Mouse (Mus musculus) heart, postnatal 14 days (tissue): ENCODE measurements around the gene AF067063. TPM values are rescaled to one million over a fixed set of nuclear protein-coding genes. Genes with fewer than 3 reads are reported as not detected.
"Not testable (repeated sequence)": the region's sequence is repeated elsewhere in the genome, so short reads cannot be mapped to it uniquely, and the experiment has no call there.

ENCODE experiments used
- DNase-seq, 2 experiments: peaks; one replicate each; pipeline ENCODE4 v3.0.0; 2021 to 2022
- intact Hi-C: fragments of 180-260 bp; cut with DNase I; formaldehyde crosslinking; loops from one replicate; pipeline ENCODE4 v1.15.1; 2025
- long read RNA-seq, 2 experiments: library from polyadenylated mRNA; stranded (forward); transcript quantifications; one replicate each; pipeline ENCODE4 v2.0.0; 2021
- total RNA-seq, 2 experiments: library from RNA; stranded (reverse); gene quantifications; 2 replicates each; pipeline ENCODE4 v1.2.3; 2021

Gene AF067063
- not detected for total RNA-seq
- long read RNA-seq, experiment 1, result 0 reads
- long read RNA-seq, experiment 2, result 0 reads

DNA sequence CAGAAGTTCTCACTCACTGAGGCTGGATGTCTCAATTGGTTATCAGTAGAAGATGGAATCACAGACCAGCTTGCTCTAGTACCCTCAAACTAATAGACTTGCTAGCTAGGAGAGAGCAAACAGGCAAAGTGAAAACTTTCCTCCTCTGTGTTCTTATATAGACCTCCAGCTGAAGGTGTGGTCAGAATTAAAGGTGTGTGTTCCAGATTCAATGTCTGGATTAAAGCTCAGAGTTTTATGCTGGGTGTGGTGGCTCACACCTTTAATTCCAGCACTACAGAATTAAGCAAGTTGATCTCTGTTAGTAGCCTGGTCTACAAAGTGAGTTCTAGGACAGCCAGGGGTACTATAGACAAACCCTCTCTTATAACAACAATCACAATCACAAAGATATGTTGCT is at the start of gene AF067063:
TSS of gene AF067063 (minus strand) at position 101 of the 400 bp plus-strand sequence.
- intact Hi-C loops, DNase-seq: not testable (repeated sequence)

DNA sequence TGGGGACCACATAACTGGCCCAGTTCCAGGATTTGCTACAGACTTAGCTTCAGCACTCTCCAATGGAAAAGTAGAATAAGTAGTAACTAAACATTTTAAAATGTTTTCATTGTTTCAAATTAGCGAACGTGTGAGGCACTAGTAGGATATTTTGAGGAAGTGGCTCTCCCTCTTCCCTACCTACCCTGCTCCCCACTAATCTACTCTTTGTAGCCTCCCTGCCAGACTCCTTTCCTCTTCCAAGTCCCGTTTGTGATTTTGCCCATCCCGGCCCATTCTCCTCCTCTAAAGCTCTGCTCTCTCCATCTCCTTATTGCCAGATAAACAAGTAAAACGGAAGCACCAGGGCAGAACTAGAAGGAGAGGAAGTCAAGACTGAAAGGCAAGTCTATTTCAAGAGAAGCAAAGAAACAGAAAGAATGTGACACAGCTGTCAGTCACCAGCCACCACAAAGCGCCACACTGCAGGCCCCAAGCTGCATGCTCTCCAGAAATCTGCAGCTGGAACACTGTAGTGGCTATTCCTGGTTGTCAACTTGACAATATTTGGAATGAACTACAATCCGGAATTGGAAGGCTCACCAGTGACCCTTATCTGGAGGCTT is 34.5 kb upstream of the AF067063 start:
- DNase-seq, intact Hi-C loops: not testable (repeated sequence)

- DNase-seq, intact Hi-C loops: not testable (repeated sequence)
Measured at GRCm38 (mm10) chr13:119862399-119862798, 32.4 kb upstream of the AF067063 start.

- intact Hi-C loops, DNase-seq: not testable (repeated sequence)
Measured at GRCm38 (mm10) chr13:119839982-119840381, 10.0 kb upstream of the AF067063 start.

GRCm38 (mm10) chr13:119837719-119838337 is 7.8 kb upstream of the AF067063 start:
- DNase-seq, result peak in 1 of 2 experiments; percentile 28
- intact Hi-C loops, result not testable (repeated sequence)

DNA sequence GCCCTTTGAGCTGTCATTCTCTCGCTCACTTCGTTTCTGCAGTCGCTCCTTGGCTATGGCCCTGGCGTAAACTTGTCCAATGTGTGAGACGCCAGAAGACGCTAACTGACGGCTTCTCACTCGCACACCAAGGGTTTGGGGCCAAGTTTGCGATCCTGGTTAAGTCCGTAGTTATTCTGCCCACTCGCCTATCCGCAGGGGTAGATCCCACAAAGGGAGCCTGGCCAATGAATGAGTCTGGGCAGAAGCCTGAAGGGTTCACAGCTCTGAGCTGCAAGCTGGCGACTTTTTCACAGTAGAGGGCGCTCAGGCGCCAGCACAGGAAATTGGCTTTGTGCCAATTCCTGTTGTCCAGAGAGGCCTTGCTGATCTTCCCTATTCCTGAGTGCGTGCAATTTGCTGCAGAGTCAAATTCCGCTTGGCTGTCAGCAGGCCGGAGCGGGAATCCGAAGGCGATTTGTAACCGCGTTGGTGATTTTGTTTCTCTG is 6.4 kb upstream of the AF067063 start:
- DNase-seq, result peak; percentile 8 to 9
- intact Hi-C loops, result not testable (repeated sequence)

GRCm38 (mm10) chr13:119835320-119836056 is 5.5 kb upstream of the AF067063 start, which contains the start of gene D13Ertd608e:
D13Ertd608e (plus strand) TSS chr13:119836006.
- intact Hi-C loops, result not testable (repeated sequence)
- DNase-seq, result peak; percentile 35 to 42

GRCm38 (mm10) chr13:119817579-119818206 is 12.3 kb downstream of the AF067063 start:
- DNase-seq, result no peak
- intact Hi-C loops, result no loop called here

DNA sequence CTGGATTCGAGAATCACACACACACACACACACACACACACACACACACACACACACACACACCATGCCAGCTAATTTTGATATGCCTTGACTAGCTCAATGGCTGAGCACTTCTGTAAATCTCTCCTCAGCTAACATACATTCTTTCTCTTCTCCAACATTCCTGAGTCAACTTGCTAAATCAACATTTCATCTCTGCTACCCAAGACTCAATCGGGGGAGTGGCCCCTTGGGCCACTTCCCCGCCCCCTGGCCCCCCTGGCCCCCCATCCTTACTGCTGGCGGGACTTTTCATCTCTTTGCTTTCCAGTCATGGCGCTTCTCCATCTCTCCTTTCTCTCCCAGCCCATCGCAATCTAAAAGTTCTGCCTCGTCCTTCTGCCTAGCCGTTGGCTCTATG is 13.2 kb downstream of the AF067063 start:
- intact Hi-C loops, result no loop called here
- DNase-seq, result no peak

- DNase-seq, result peak; percentile 10 to 38
- intact Hi-C loops, result no loop called here
Measured at GRCm38 (mm10) chr13:119810031-119810430, 20.0 kb downstream of the AF067063 start.

- intact Hi-C loops, result no loop called here
- no peak for DNase-seq
Measured at GRCm38 (mm10) chr13:119808937-119809336, 21.1 kb downstream of the AF067063 start.

- intact Hi-C loops, result no loop called here
- no peak for DNase-seq
Measured at GRCm38 (mm10) chr13:119797656-119798055, 32.4 kb downstream of the AF067063 start.

DNA sequence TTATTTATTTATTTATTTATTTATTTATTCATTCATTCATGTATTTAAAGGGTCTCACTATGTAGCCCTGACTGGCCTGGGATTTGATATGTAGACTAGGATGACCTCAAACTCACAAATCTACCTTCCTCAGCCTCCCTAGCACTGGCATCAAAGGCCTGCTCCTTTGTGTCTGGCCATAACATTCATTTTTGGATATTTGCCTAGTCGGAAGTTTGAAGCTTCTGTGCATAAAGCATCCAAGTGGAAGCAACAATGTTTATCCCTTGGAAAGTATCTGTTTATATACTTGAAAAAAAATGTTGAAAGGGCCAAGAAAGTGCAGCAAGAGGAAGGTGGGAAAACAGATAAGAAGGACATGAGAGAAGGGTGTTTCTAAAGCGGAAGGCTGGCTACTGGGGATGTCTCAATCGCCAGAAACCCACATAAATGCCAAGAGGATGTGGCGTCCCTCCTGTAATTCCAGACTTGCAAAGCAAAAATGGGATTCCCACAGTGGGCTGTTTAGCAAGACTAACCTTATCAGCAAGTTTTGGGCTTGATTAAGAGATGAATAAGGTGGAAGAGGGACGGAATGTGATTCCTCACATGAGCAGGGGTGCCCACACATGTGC is 37.1 kb downstream of the AF067063 start:
- no peak for DNase-seq
- intact Hi-C loops, result loop anchor here (5.0 kb wide), 2 partner anchors 36 to 151 kb away; partner anchors contain the start of gene Nim1k

DNA sequence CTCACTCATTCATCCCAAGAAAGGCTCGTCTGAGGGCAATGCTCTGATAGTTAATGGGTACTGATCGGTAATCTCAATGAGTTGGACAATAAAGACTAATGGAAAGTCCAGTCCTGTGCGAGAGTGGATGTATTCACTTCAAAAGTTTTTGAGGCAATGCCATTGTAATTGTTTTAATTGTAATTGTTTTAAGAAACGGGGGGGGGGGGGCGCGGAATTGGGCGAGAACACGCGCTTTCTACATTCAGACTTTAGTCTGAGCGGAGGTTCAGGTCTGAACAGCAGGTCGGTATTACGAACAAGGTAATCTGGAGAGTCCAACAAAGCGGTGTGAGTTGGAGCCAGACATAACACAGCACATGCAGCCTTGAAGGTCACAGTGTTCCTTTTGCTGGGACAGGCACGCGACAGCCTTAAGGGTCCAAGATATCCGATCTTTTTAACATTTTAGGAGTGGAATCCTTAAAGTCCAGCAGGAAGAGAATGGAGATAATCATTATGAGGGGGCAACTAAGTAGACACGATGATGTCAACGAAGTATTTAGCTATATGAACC is 38.4 kb downstream of the AF067063 start:
- DNase-seq, result no peak
- intact Hi-C loops, result loop anchor here (5.0 kb wide), 2 partner anchors 34 to 149 kb away; partner anchors contain the start of gene Nim1k

DNA sequence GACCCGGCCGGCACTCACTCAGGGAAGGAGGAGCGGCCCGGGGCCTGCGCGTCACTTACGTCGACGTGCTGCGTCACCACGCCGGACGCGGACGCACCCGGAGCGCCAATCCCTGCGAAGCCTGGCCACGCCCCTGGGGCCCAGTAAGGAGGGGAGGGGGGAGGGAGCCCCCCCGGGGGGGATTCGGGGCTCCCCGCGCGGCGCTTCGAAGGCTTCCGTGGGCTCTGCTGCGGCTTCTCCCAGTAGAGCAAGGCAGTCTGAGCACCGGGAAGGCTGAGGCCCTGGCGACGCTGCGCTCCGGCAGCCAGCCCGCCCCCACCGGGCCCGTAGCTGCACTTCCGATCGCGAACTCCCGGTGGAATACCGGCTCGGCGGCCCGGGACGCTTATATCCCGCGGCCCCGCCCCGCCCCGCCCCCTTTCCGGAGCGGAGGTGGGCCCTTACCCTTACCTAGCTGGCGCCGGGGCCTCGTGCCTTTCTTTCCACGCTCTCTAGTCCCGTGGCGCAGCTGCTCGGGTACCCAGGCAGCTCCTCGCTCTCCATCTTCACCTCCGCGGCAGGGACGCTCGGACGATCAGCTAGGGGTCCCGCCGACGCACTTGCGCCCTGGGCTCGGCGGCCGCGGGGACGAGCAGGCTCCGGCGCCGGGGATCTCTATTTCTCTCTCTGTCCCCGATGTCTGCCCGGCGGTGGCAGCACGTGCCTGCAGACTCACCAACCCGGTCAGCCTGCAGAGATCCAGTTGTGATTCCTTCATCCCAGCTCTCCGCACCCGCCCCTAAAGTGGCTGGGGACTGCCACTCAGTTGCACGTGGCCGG is 39.0 kb downstream of the AF067063 start, which contains the start of gene Zfp131:
TSS of gene Zfp131 (minus strand) at position 129 of the 819 bp plus-strand sequence.
- intact Hi-C loops, result loop anchor here (5.0 kb wide), 2 partner anchors 34 to 149 kb away; partner anchors contain the start of gene Nim1k
- DNase-seq, result peak; percentile 96 to 98

- DNase-seq, result peak; percentile 51 to 59
- intact Hi-C loops, result loop anchor here (5.0 kb wide), 3 partner anchors 33 to 148 kb away; partner anchors contain the start of gene Nim1k
Measured at GRCm38 (mm10) chr13:119789851-119790717, 39.9 kb downstream of the AF067063 start.

DNA sequence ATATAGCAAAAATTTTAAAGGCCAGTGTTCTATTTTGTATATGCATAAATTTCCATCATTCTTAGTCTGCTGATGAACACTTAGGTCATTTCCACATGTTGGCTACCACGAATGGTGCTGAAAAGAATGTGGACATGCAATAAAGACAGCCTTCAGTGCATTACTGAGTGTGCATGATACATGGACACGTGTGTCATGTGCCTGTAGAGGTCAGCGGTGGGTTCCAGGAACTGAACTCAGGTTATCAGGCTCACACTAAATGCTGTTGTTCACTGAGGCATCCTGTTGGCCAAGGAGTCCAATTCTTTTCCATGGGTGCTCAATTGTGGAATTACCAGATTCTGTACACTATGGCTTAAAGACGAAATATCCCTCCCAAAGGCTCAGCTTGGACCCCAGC is 46.4 kb downstream of the AF067063 start:
- intact Hi-C loops, result no loop called here
- no peak for DNase-seq
